Mouse (Mus musculus) CH12.LX (cell line): ENCODE measurements around the gene Eefsec. TPM values are rescaled to one million over a fixed set of nuclear protein-coding genes. Genes with fewer than 3 reads are reported as not detected.

ENCODE experiments used
- DNase-seq: peaks from one replicate; pipeline ENCODE4 v3.0.0-alpha.2; 2013; ENCODE audit errors: extremely low read depth
- H3K27ac ChIP-seq: 2 replicates; pipeline ENCODE4 v1.5.1; 2012; ENCODE audit warnings: low read depth, mild to moderate bottlenecking, control low read depth, moderate library complexity; ENCODE audit not compliant: insufficient read depth
- H3K27me3 ChIP-seq: replicated peaks from 2 replicates; pipeline ENCODE3; 2012; ENCODE audit warnings: inconsistent platforms
- H3K36me3 ChIP-seq, 2 experiments: replicated peaks in 1 of 2; 2 replicates each; pipeline versions ENCODE3 to v1.6.1; 2012; ENCODE audit warnings: inconsistent platforms in 1 of 2, low read length in 1 of 2, mild to moderate bottlenecking in 1 of 2, mixed read lengths in 1 of 2, moderate library complexity in 1 of 2; ENCODE audit not compliant: control insufficient read depth in 1 of 2, insufficient read depth in 1 of 2
- H3K4me1 ChIP-seq, 2 experiments: 2 replicates each; pipeline ENCODE4 v1.6.1; 2012; ENCODE audit warnings: inconsistent platforms in 1 of 2, moderate library complexity in 1 of 2; ENCODE audit not compliant: insufficient read depth in 2 of 2, control insufficient read depth in 1 of 2
- H3K4me2 ChIP-seq: 2 replicates; pipeline ENCODE4 v1.6.1; 2012; ENCODE audit warnings: low read depth, mild to moderate bottlenecking, control low read depth; ENCODE audit not compliant: poor library complexity, insufficient read depth, severe bottlenecking
- H3K4me3 ChIP-seq, 3 experiments: fragments of 150-350 bp in 1 of 3; sonication (generic) in 1 of 3; replicated peaks in 1 of 3; 2 replicates each; pipeline versions ENCODE3 to v1.5.1; 2011 to 2012; ENCODE audit warnings: low read depth in 2 of 3, low read length in 2 of 3, mild to moderate bottlenecking in 2 of 3, moderate library complexity in 2 of 3, control low read depth in 1 of 3, improper control_type of control experiment in 1 of 3, inconsistent platforms in 1 of 3, mixed read lengths in 1 of 3; ENCODE audit not compliant: poor library complexity in 1 of 3
- H3K79me2 ChIP-seq: replicated peaks from 2 replicates; pipeline ENCODE4 v1.6.1; 2012; ENCODE audit warnings: mild to moderate bottlenecking, moderate library complexity; ENCODE audit not compliant: control insufficient read depth, poor library complexity, insufficient read depth, severe bottlenecking; ENCODE audit errors: extremely low read depth
- H3K9ac ChIP-seq: 2 replicates; pipeline ENCODE4 v1.6.1; 2012; ENCODE audit warnings: low read depth, mild to moderate bottlenecking, control low read depth, moderate library complexity; ENCODE audit not compliant: insufficient read depth
- H3K9me3 ChIP-seq: replicated peaks from 2 replicates; pipeline ENCODE3; 2012; ENCODE audit warnings: low read length, inconsistent platforms, mixed read lengths
- CHD1 ChIP-seq: IDR thresholded peaks from 2 replicates; pipeline ENCODE4 v1.6.1; 2012; ENCODE audit warnings: low read depth, low read length, improper control_type of control experiment, inconsistent platforms
- CHD2 ChIP-seq: IDR thresholded peaks from 2 replicates; pipeline ENCODE4 v1.6.1; 2011; ENCODE audit warnings: low read length, improper control_type of control experiment
- E2F4 ChIP-seq: IDR thresholded peaks from 2 replicates; pipeline ENCODE4 v1.6.1; 2011; ENCODE audit warnings: low read depth, low read length, improper control_type of control experiment; ENCODE audit not compliant: insufficient replicate concordance
- ELF1 ChIP-seq: IDR thresholded peaks from 2 replicates; pipeline ENCODE4 v1.6.1; 2014; ENCODE audit warnings: low read depth, mild to moderate bottlenecking, inconsistent platforms, low read length, improper control_type of control experiment
- EP300 ChIP-seq: IDR thresholded peaks from 2 replicates; pipeline ENCODE4 v1.6.1; 2011; ENCODE audit warnings: low read length, improper control_type of control experiment
- ETS1 ChIP-seq: conservative IDR thresholded peaks from 2 replicates; pipeline ENCODE4 v1.6.1; 2012; ENCODE audit warnings: low read depth, mild to moderate bottlenecking, inconsistent platforms, low read length, improper control_type of control experiment, moderate library complexity
- GABPA ChIP-seq: IDR thresholded peaks from 2 replicates; pipeline ENCODE4 v1.6.1; 2012; ENCODE audit warnings: low read depth, low read length, improper control_type of control experiment, inconsistent platforms; ENCODE audit not compliant: insufficient replicate concordance
- HCFC1 ChIP-seq: IDR thresholded peaks from 2 replicates; pipeline ENCODE4 v1.6.1; 2012; ENCODE audit warnings: low read depth, mild to moderate bottlenecking, inconsistent platforms, low read length, improper control_type of control experiment
- MXI1 ChIP-seq: IDR thresholded peaks from 2 replicates; pipeline ENCODE4 v1.6.1; 2011; ENCODE audit warnings: mild to moderate bottlenecking, low read depth, low read length, improper control_type of control experiment
- NRF1 ChIP-seq: IDR thresholded peaks from 2 replicates; pipeline ENCODE4 v1.6.1; 2014; ENCODE audit warnings: low read depth, mild to moderate bottlenecking, inconsistent platforms, low read length, improper control_type of control experiment, moderate library complexity
- PAX5 ChIP-seq: IDR thresholded peaks from 2 replicates; pipeline ENCODE4 v1.6.1; 2012; ENCODE audit warnings: low read length, inconsistent platforms, mixed read lengths
- POLR2A ChIP-seq: IDR thresholded peaks from 2 replicates; pipeline ENCODE4 v1.6.1; 2011; ENCODE audit warnings: low read depth, mild to moderate bottlenecking, improper control_type of control experiment, low read length
- POLR2AphosphoS2 ChIP-seq: IDR thresholded peaks from 2 replicates; pipeline ENCODE4 v1.6.1; 2011; ENCODE audit warnings: low read depth, low read length, improper control_type of control experiment
- RAD21 ChIP-seq: IDR thresholded peaks from 2 replicates; pipeline ENCODE4 v1.6.1; 2011; ENCODE audit warnings: low read depth, mild to moderate bottlenecking, low read length, improper control_type of control experiment, moderate library complexity
- RCOR1 ChIP-seq: conservative IDR thresholded peaks from 2 replicates; pipeline ENCODE4 v1.6.1; 2012; ENCODE audit warnings: low read depth, mild to moderate bottlenecking, inconsistent platforms, low read length, improper control_type of control experiment
- SIN3A ChIP-seq: IDR thresholded peaks from 2 replicates; pipeline ENCODE4 v1.6.1; 2012; ENCODE audit warnings: low read length, improper control_type of control experiment, inconsistent platforms
- SMC3 ChIP-seq: IDR thresholded peaks from 2 replicates; pipeline ENCODE4 v1.6.1; 2011; ENCODE audit warnings: low read depth, low read length, improper control_type of control experiment
- TCF12 ChIP-seq: IDR thresholded peaks from 2 replicates; pipeline ENCODE4 v1.6.1; 2014; ENCODE audit warnings: low read depth, mild to moderate bottlenecking, inconsistent platforms, low read length, improper control_type of control experiment
- USF1 ChIP-seq: IDR thresholded peaks from 2 replicates; pipeline ENCODE4 v1.6.1; 2014; ENCODE audit warnings: low read depth, mild to moderate bottlenecking, inconsistent platforms, low read length, improper control_type of control experiment
- USF2 ChIP-seq: conservative IDR thresholded peaks from 2 replicates; pipeline ENCODE4 v1.6.1; 2011; ENCODE audit warnings: low read depth, low read length, improper control_type of control experiment
- ZKSCAN1 ChIP-seq: IDR thresholded peaks from 2 replicates; pipeline ENCODE4 v1.6.1; 2012; ENCODE audit warnings: low read depth, inconsistent platforms, low read length, improper control_type of control experiment, borderline replicate concordance
- ZNF384 ChIP-seq: IDR thresholded peaks from 2 replicates; pipeline ENCODE4 v1.6.1; 2012; ENCODE audit warnings: low read depth, low read length, improper control_type of control experiment, inconsistent platforms
- dilution Hi-C: fragments of 300-500 bp; cut with MboI; formaldehyde crosslinking; loops from 2 replicates; pipeline ENCODE4 v1.14.3; 2020; ENCODE audit warnings: low sequenced_read_pairs; ENCODE audit not compliant: extremely low pct_unique_long_range_greater_than_20kb, extremely low pct_ligation_motif_present
- in situ Hi-C: fragments of 300-500 bp; cut with MboI; formaldehyde crosslinking; loops from 3 replicates; pipeline ENCODE4 v1.14.3; 2019; ENCODE audit warnings: low sequenced_read_pairs, low pct_ligation_motif_present, low pct_unique_long_range_greater_than_20kb, mixed read lengths
- polyA plus RNA-seq: library from polyadenylated mRNA; unstranded; fragments of >175 nt; gene quantifications from 2 replicates; pipeline ENCODE4 v1.2.1, GENCODE M21; 2012; ENCODE audit warnings: low read depth; ENCODE audit not compliant: insufficient read length
- total RNA-seq, 2 experiments: library from RNA; depleted of rRNA; stranded (reverse); fragments of 300-350 nt in 1 of 2; fragments of >200 nt in 1 of 2; gene quantifications; 2 replicates each; pipeline ENCODE4 v1.2.3; 2012 to 2014

Eefsec gene
- total and polyA plus RNA-seq, 3 experiments = 26.2 to 48.8 (median 32.1) TPM

DNA sequence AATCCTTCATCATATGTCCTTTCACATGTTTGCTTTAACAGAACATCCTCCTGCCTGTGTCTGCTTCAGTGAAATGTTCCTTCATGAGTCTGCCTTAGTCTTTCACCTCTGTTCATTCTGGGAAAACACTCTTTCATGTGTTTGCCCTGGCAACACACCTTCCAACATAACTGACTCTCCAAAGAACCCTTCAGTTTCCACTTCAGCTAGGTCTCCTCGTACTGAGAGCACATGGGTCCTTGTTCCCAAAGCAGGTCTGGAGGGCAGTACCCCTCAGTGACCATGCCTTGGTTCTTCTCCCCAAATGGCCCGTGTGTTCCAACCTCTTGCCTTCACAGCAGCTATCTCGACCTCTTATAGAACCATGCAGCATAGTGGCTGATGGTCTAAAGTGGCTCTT lies 179.3 kb downstream of the Eefsec start:
- peaks cover 4 to 89% of the 10 kb centered on the region in 2 experiments for H3K36me3 ChIP-seq
- no peak overlapping the region for H3K27ac ChIP-seq
- no peaks in the 10 kb centered on the region for H3K4me1 ChIP-seq
- no peak overlapping the region for H3K9ac ChIP-seq
- no peak overlapping the region for H3K4me2 ChIP-seq
- dilution Hi-C loops (no loop called here), in situ Hi-C loops (no loop called here)
- DNase-seq = no peak
- no peaks in the 10 kb centered on the region for H3K27me3 ChIP-seq
- no peaks in the 10 kb centered on the region for H3K79me2 ChIP-seq
- no peak overlapping the region for H3K4me3 ChIP-seq
- TF ChIP-seq ETS1 (no peak), PAX5 (no peak), HCFC1 (no peak), ZKSCAN1 (no peak), SIN3A (no peak), GABPA (no peak)
- H3K9me3 ChIP-seq = no peaks in the 10 kb centered on the region

GRCm38 (mm10) chr6:88266055-88266454 lies 180.3 kb downstream of the Eefsec start:
- Histone ChIP-seq H3K9ac (no peak overlapping the region), H3K79me2 (no peaks in the 10 kb centered on the region), H3K4me2 (no peak overlapping the region), H3K9me3 (no peaks in the 10 kb centered on the region), H3K4me3 (no peak overlapping the region), H3K27ac (no peak overlapping the region), H3K27me3 (no peaks in the 10 kb centered on the region), H3K36me3 (peaks cover 4 to 87% of the 10 kb centered on the region in 2 experiments), H3K4me1 (no peaks in the 10 kb centered on the region)
- dilution Hi-C loops = no loop called here
- TF ChIP-seq ELF1 = no peak
- TF ChIP-seq TCF12 = no peak
- TF ChIP-seq RAD21 = no peak
- TF ChIP-seq ETS1 = no peak
- no peak for TF ChIP-seq CHD2
- no peak for TF ChIP-seq CHD1
- no peak for TF ChIP-seq EP300
- no peak for TF ChIP-seq MXI1
- TF ChIP-seq E2F4 = no peak
- no peak for TF ChIP-seq PAX5
- TF ChIP-seq ZKSCAN1 = no peak
- TF ChIP-seq HCFC1 = no peak
- TF ChIP-seq POLR2A = no peak
- in situ Hi-C loops = no loop called here
- no peak for DNase-seq

DNA sequence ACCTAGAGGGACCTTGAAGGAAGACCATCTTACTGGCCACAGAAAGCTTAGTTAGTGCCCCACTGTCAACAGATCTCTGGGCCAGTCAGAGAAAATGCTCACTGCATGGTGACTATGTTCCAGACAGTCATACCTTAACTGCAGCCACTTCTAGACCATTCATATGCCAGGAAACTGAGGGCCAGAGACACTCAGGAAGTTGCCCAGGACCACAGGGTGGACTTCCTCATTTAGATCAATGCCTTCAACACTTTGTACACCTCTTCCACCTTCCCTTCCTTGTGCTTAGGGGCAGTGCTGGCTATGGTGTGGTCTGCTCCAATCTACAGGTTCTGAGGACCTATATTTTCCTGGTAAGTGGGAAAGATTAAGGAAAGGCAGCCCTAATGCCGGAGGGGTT lies 181.0 kb downstream of the Eefsec start:
- no peaks in the 10 kb centered on the region for H3K79me2 ChIP-seq
- in situ Hi-C loops = no loop called here
- dilution Hi-C loops = no loop called here
- no peak overlapping the region for H3K9ac ChIP-seq
- no peak overlapping the region for H3K27ac ChIP-seq
- H3K27me3 ChIP-seq = no peaks in the 10 kb centered on the region
- no peak for DNase-seq
- H3K4me2 ChIP-seq = no peak overlapping the region
- H3K9me3 ChIP-seq = no peaks in the 10 kb centered on the region
- H3K4me1 ChIP-seq = no peaks in the 10 kb centered on the region
- TF ChIP-seq USF1 (no peak), GABPA (no peak), NRF1 (no peak), ZNF384 (no peak), USF2 (no peak), MXI1 (no peak), RCOR1 (no peak), POLR2AphosphoS2 (no peak), SMC3 (no peak), SIN3A (no peak)
- no peak overlapping the region for H3K4me3 ChIP-seq
- H3K36me3 ChIP-seq = peaks cover 0 to 87% of the 10 kb centered on the region in 2 experiments
